Mouse (Mus musculus) left cerebral cortex, adult 6 months (tissue): ENCODE measurements around the gene Tead1. TPM values are rescaled to one million over a fixed set of nuclear protein-coding genes. Genes with fewer than 3 reads are reported as not detected.

Experiments
- long read RNA-seq, 2 experiments: library from polyadenylated mRNA; unstranded; transcript quantifications; one replicate each; pipeline ENCODE4 v2.0.0; 2019 to 2020
- polyA plus RNA-seq: library from polyadenylated mRNA; unstranded; fragments of <200 nt; fragmentation: Nextera tagmentation; gene quantifications from 2 replicates; pipeline ENCODE4 v1.2.3, GENCODE M21; 2021

Gene Tead1
- 0.84 and 0.92 TPM in 2 replicates for polyA plus RNA-seq
- long read RNA-seq, experiment 1, partial matches to known transcripts: 0 of 1 reads
- long read RNA-seq, experiment 1, other reads (novel, unspliced or antisense): 1 of 1 reads
- long read RNA-seq, experiment 2, partial matches to known transcripts: 0 of 2 reads
- long read RNA-seq, experiment 2, other reads (novel, unspliced or antisense): 2 of 2 reads

DNA sequence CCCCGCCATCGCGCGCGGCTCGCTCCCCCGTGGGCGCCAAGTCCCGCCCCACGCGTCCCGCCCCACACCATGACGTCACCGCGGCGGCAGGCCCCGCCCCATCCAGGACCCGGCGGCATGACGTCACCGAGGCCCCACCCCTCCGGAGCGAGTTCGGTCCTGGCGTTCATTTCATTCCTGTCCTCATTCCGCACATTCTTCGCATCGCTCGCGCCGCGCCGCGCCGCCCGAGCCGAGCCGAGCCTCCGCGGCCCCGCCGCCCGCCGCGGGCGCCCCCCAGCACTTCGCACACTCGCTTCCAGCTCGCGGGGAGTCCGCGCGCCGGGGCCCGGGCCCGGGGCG is at the start of gene Tead1:
TSS of gene Tead1 (plus strand) at position 148 of the 342 bp plus-strand sequence.

DNA sequence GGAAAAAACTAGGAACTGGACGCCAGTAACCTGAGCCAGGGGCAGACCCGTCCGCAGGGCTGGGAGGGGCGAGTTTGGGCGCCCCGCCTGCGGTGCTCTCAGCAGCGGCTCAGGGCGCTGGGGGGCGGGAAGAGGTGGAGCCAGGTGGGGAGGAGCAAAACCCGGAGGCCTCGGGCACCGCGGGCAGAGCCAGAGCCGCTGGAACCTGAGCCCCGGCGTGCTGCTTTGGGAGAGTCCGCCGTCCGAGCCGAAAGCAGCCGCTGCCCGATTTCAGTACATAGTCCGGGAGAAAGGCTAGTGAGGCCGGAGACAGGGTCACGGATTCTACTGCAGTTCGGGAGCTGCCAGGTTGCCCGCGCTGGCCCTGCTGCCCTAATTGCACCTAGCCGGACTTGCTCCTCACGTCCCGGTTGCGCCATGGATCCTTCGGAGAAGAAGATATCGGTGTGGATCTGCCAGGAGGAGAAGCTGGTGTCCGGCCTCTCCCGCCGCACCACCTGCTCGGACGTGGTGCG is 274.7 kb downstream of the Tead1 start, which contains the start of gene Rassf10:
TSS of gene Rassf10 (plus strand) at position 186 of the 515 bp plus-strand sequence.

